Mouse (Mus musculus) mouse trophoblast stem cell (cell line): Measurements from ENCODE around the gene Caap1.

Experiments used
- in situ Hi-C, 2 experiments: fragments of 300-500 bp; cut with MseI, MboI; formaldehyde crosslinking; loops; 2 replicates in 1 of 2; 3 replicates in 1 of 2; pipeline ENCODE4 v1.15.1; 2025

Gene Caap1

DNA sequence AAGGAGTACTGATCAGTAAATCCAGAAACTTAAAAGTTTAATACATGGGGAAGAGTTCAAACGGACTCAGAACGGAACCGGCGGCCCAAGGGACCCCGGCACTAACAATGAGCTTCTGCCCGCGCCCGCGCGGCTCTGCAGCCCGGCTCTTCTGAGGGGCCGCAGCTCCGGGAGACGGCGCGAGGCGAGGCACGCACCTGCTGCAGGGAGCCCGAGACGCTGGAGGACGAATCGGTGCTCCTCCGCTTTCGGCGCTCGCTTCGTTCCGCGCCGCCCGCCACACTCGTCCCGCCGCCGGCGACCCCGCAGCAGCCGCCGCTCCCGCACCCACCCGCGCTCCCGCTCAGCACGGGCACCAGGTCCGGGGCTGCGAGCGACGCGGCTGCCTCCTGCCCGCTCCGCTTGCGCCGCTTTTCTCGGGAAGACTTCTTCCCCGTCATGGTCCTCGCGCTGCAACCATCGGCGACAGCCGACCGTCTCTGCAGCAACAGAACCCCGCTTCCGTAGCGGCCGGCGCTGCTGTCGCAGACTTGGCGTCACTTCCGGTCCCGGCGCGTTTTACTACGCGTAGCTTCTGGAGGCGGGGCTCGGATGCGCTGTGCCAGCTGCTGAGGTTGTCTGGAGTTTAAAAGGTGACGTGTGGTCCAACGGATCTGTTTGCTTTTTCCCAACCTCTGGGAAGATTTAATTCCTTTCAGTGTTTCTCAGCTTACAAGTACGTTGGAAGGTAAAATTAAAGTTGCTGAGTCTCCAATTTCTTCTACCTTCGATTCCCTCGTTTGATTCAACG lies at the start of gene Caap1, which contains the start of gene Gm10306:
Gene Caap1 (minus strand): TSS at position 532 of the 790 bp plus-strand sequence.
Gene Gm10306 (plus strand): TSS at position 282 of the 790 bp plus-strand sequence.
- in situ Hi-C loops: no loop called here

DNA sequence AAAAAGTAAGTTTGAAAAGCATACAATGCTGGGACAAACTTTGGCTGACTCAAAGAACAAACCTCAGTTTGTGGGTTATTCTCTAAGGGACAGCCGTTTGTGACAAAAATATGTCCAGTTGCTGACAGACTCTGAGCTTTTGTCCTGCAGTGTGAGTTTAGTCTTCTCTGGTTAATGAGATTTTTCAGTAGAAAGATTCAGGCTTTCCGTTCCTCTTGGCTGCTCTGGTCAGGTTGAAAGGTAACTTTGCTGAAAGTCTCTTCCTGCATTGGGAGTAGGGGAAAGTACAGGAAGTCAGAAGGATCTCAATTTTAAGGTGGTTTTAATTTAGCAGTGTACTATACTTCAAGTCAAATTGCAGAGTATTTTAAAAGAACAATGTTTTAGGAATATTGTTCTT lies 49.0 kb upstream of the Caap1 start:
- in situ Hi-C loops: no loop called here

DNA sequence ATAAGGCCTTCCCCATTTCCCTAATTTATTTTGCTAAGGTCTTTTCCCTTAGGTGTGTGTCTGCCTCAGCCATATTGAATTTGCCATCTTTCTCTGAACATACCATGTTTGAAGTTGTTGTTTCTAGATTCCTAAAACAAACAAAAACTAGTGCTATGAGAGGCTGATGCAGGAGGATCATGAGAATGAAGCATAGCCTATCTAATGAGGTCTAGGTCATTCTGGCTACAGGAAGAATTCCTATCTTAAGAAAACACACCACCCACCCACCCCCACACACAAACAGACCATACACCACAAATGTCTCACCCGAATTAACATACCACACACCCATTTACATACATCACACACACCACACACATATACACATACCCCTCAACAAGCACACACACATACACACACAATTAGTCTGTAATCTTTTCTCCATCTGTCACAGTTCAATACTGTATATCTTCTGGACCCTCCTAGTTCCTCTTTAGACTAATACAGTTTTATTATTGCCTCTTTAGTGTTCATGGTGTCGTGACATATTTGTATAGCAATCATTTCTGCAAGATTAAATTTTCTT lies 47.9 kb upstream of the Caap1 start:
- in situ Hi-C loops: no loop called here

DNA sequence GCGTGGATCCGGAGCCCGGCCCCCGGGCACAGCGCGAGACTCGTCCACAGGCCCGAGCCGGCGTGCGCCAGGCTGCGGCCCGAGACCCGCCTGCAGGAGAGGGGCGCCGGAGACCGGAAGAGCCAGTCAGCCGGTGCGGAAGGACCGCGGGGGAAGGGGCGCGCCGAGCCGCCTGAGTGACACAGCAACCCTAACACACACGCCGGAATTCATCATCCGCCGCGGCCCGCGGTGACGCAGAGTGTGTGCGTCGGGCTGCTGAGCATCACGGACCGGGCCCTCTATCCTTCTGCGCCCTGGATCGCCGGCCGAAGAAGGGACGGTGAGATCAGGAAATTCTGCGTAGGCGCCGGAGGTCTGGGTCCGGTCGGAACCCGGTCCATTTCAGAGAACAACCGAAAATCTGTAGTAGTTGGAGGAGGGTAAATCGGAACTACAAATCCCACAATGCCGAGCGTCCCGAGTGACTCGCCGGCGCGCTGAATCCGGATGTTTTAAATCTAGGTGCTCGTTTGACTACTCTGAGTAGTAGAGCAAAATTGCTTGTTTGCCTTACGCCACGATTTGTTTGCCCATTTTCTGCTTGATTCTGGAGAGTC lies 46.5 kb upstream of the Caap1 start, which contains the start of gene Plaa:
Gene Plaa (minus strand): TSS at position 214 of the 599 bp plus-strand sequence.
- in situ Hi-C loops: no loop called here

DNA sequence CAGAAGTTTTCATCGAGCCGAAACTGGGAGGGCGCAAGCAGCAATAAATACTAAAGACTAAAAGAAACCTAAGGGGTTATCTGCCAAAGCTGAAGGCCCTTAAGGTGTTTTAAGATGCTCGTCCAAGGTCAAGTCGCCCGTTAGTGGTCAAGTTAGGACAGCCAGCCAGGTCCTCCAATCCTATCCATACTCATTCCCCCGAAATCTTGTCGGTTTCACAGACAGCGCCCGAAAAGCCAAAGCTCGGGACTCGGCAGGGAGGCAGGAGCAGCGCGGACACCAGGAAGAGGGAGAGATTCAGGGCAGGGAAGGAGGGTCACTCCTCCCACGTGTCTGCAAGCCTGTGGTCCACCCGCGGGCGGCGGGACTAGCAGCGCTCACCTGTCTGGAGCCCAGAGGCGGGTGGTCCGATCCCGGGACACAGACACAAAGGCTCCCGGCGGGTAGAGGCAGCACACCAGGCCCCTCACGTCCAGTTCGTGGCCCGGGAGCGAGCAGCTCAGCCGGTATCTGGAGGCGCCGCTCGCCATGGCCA lies 46.0 kb upstream of the Caap1 start:
- in situ Hi-C loops: no loop called here

DNA sequence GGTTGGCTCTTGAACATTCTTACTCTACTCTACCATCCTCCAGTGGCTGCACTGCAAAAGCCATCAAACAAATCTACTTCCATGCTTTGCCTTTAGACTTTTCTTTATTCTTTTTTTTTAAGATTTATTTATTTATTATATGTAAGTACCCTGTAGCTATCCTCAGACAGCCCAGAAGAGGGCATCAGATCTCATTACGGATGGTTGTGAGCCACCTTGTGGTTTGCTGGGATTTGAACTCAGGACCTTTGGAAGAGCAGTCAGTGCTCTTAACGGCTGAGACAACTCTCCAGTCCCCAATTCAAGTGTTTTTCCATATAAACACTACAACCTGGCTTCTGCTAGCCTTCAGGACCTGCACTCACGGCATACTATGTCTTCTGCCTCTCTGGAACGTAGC lies 44.8 kb upstream of the Caap1 start:
- in situ Hi-C loops: no loop called here

DNA sequence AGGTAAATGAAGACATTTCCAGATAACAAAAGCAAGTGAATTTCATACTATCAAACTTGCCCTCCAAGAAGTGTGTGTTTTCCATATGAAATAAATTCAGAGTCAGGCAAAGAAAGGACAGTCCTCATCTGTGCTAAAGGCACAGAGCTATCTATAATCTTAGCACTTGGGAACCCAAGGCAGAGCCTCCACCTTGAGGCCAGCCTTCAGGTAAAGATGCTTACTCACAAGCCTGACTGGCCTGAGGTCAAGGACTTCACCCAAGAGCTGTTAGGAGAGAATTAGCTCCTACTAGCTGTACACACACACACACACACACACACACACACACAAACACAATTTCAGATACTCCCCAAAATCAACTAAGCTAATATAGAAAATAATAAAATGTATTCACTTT lies 36.1 kb upstream of the Caap1 start:
- in situ Hi-C loops: no loop called here

DNA sequence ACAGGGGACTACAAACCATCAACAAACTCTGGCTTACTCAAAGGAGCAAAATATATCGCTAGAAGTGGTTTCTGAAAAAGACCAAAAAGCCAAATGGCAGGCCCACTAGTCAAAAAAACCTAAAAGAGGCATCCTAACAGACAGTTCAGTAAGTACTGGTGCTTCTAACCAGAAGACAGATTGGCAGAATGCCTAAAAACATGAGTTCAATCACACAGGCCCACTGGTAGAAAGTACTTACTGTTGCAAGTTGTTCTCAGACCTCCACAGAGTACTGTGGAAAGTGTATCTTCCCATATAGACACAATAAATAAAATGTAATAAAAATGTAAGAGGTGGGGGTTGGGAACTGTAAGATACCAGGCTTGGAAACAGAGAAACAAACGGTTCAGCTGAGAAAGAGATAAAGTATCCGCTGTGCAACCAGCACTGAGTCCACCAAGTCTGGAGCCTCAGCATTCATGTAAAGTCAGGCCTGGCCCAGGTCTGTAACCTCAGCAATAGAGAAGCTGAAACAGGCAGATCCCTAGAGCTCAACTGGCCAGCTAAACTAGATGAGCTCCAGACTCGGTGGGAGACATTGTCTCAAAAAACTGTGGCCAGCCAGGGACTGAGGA lies 35.3 kb upstream of the Caap1 start:
- in situ Hi-C loops: no loop called here

DNA sequence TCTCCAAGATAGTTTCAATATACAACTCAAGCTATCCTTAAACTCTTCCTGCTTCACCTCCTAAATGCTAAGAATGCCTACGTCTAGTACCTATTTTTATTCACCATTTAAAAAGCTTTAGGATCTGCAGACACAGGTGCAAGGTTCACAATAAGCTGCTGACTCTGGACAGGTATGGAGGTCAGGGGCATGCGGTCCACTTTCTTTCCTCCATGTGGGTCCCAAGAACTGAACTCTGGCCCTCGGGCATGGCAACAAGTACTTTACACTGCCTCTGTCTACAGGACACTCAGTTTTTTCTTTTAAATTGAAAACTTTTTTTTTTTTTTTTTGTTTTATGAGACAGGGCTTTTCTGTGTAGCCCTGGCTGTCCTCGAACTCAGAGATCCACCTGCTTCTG lies 16.1 kb upstream of the Caap1 start:
- in situ Hi-C loops: no loop called here

DNA sequence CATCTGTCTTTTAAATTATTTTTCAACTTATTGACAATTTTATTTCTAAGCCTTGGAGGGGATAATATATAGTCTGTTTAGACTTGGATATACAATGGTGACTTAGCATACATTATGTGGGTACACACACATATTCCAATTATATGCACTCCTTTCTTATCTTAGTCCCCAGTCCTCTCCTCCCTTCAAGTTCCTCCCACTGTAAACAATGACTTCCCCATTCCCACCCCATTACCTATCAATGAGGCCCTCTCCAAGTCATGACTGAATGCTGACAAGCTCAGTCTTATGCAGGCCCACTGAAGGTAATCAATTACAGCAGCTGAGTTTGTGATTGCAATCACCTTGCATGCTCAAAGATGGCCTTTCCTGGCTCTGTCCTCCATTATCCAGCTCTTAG lies 7.7 kb upstream of the Caap1 start:
- in situ Hi-C loops: no loop called here

DNA sequence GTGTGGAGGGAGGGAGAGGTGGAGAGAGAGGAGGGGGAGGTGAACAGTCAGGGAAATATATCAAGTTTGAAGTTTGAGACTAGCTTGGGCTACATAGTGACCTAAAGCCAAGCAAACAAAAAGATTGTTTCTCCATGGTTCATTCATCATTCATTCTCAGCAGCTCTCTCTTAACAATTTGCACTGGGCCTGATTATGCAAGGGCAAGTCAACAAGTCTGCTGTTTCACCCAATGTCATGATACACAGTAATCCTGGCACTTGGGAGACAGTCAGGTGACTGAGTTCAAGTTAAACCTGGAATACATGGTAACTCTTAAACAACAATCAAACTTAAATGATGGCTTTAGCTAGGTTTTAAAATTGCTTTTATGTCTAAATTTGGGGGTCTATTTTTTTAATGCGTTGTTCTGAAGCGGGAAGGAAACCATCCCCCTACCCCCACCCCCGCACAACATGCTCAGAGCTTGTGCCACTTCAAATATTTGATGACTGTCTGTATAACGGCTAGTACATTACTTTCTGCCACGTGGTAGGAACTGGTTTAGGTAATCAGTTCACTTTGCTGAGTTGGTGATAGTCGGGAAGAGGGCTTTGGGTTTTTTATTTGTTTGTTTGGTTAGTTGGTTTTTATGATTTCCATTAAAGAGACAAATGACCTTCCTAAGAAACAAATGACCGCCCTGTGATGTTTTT lies 5.5 kb upstream of the Caap1 start:
- in situ Hi-C loops: no loop called here

DNA sequence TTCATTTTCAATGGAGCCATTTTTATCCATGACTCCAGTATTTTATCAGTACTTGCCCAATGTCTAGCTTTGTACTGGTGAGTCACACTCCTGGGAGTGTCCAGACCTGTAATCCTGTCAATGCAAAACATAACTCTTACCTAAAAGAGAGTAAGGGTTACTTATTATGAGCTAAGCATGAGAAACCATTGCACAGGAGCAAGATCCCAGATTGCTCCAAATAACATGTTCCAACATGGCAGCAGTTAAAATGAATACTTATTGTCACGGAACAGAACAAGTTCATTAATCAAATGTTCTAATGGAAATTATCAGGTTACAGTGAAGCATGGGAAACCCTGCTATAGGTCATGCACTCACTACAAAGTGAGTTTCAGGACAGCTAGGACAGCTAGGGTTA lies 3.7 kb upstream of the Caap1 start:
- in situ Hi-C loops: no loop called here

DNA sequence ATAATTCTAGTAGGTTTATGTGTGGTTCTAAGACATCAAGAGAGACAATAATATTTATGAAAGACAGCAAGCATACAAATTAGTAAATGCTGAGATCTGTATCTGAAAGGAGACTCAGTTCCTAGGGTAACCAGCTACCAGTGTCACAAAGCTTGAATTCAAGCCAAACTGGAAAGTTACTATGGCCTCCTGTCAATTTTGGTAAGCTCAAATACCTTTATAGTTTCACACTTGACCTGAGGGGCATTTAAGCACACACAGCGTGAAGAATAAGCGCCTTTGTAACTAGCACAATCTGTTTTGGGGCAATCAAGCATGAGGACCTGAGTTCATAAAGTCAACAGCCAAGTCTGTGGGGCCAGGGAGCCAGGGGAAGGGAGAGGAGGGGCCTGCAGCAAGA lies 2.7 kb upstream of the Caap1 start:
- in situ Hi-C loops: no loop called here

DNA sequence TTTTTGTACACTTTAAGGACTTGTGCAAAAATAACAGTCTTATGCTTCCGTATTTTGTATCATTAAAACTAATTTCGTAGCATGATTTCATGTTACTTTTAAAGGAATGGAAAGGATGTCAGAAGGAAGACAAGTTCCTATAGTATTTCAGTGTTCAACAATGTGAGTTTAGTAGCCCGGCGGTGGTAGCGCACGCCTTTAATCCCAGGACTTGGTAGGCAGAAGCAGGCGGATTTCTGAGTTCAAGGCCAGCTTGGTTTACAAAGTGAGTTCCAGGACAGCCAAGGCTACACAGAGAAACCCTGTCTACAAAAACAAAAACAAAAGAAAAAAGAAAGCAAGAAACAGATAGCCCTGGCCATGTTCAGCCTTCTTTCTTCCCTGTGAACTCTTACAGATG lies 549 bp upstream of the Caap1 start:
- in situ Hi-C loops: no loop called here

DNA sequence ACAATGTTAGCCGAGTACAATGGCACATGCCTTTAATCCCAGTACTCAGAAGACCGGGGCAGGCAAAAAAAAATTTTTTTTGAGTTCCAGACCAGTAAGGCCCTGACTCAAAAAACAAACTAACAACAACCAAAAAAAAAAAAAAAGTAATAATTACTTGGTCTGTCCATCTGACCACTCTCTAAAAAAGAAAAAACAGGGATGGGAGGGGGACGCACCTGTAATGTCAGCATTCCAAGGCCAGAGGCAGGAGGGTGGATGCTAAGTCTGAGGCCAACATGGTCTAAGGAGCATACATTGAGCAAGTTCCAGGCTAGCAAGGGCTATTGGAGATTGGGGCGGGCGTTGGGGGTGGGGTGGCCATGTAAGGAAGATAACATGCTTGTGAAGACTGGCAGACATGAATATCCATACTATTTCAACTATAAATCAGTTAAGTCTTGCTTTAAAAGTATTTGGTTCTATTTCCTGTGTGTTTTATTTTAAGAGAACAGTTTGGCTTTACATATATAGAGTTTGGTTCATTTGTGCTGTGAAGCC lies 1.6 kb downstream of the Caap1 start:
- in situ Hi-C loops: no loop called here

DNA sequence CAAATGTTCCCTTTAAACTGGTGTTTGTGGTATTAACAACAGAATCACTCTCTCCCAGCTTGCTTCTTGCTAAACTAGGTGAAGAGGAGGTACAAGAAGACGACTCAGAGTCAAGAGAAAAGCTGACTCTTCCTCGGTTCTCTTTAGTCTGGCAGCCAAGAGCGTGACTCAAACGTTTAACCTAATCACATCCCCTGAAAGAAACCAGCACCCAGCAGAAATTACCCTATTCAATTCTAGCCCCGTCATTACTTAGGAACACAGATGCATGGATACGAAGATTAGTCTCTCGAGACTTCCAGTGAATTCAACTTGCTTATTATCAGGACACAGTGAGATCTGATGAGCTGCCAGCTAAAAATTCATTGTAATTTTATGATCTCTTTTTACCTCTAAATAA lies 12.3 kb downstream of the Caap1 start:
- in situ Hi-C loops: no loop called here

DNA sequence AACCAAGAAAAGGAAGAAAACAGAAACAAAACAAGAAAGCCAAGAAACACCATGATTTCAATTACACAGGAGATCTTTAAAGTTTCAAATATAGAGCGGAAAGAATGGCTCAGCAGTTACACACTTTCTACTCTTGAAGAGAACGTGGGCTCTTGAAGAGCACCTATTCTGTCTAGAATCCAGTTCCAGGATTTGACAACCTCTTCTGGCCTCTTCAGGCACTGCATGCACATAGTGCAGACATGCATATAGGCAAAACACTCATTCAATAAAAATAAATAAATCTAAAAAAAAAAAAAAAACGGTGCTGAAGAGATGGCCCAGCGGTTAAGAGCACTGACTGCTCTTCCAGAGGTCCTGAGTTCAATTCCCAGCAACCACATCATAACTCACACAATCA lies 13.6 kb downstream of the Caap1 start:
- in situ Hi-C loops: no loop called here

DNA sequence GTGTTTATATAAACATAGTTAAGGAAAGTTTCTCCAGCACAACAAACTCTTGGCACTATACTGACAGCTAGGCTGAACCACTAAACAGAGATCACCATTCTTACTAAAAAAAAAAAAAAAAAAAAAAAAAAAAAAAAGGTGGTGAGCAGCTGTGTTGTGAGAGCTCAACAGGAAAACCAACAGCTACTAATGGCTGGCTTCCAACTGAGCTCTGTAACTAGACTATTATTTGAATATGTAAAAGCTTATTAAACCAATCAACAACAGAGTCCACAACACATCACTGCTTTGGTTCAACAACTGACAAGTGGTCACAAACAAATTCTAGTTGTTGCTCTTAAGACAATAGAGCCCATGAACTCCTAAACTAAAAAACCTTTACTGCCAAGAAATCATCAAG lies 23.4 kb downstream of the Caap1 start:
- in situ Hi-C loops: no loop called here

DNA sequence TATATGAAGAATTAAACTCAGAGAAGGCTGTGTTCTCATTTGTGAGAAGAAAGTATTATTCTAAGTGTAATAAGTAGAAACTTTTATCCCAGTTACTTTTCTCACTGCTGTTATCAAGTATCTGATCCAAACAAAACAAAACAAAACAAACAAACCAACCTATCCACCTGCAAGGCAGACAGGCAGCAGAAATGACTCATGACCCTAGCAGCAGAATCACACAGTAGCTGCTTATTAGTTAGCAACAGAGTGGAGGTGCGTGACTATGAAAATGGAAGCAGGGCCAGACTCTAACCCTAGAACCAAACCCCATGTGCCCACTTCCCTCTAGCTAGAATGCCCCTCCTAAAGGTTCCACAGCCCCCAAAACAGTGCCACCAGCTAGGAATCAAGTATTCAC lies 27.1 kb downstream of the Caap1 start:
- in situ Hi-C loops: no loop called here

DNA sequence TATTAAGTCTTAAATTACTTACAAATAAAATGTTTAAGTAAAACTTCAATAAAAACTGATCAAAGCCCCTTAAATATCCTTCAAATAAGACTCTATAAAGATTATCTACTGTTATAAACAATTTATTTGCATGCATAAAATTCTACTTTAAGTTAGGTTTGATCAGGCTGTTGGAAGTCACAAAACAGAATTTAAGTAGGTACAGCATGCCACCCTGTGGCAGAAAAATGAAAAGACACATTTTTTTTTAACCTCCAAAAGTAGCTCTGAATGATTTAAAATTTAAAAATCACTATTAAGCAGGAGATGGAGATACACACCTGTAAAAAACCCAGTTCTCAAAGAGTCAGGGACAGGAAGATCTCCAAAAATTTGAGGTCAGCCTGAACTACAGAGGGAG lies 33.3 kb downstream of the Caap1 start:
- in situ Hi-C loops: no loop called here

DNA sequence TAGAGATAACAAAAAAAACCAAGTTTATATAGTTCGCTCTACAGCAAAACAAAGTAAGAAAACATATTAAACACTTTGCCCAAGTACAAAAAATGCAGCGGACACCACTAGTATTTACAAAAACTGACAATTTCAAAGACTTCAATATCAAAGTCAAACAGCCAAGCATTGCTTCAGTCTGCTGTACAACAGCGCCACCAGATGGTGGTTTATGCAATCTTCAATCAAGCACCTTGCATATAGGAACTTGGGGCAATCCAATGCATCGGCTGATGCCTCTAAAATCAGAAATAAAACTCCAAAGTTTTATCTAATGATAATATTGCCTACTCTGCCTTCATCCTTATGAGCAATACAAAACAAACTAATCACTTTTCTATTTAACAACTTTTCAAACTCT lies 39.0 kb downstream of the Caap1 start:
- in situ Hi-C loops: no loop called here

DNA sequence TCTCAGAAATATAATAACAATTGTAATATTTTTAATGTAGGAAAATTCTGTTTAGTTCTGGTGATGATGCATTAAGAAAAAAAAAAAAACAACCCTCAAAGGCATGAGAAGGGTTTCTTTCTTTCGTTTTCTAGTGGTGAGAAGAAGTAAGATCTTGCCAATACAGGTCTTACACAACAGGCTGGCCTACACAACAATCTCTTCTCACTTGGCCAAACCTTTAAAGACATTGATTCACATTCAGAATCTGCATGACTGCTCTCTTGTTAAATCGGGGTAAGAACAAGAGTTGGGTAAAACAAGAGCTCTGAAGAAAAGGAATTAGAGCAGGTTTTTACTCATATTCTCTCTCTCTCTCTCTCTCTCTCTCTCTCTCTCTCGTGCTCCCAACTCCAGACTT lies 41.2 kb downstream of the Caap1 start:
- in situ Hi-C loops: no loop called here
